Mouse (Mus musculus) liver, adult (tissue): ENCODE results near the gene Prkg1.

ENCODE experiments used
- GATA4 ChIP-seq: IDR thresholded peaks from 2 replicates; pipeline ENCODE4 v1.6.1; 2014; ENCODE audit warnings: mild to moderate bottlenecking, low read length; ENCODE audit not compliant: insufficient replicate concordance

Prkg1 gene

GRCm38 (mm10) chr19:31764801-31765340, at the start of gene Prkg1:
Gene Prkg1 (minus strand): TSS chr19:31765033.
- TF ChIP-seq GATA4 = no peak

- no peak for TF ChIP-seq GATA4
These were observed 48.3 kb upstream of the Prkg1 start for GRCm38 (mm10) chr19:31813087-31813486.

GRCm38 (mm10) chr19:31811371-31811770, 46.5 kb upstream of the Prkg1 start:
- TF ChIP-seq GATA4 = no peak

GRCm38 (mm10) chr19:31805391-31805790, 40.6 kb upstream of the Prkg1 start:
- no peak for TF ChIP-seq GATA4

- TF ChIP-seq GATA4 = no peak
These were observed 30.7 kb upstream of the Prkg1 start for GRCm38 (mm10) chr19:31795485-31796046.

GRCm38 (mm10) chr19:31791724-31792123, 26.9 kb upstream of the Prkg1 start:
- no peak for TF ChIP-seq GATA4

- TF ChIP-seq GATA4 = no peak
These were observed 16.7 kb upstream of the Prkg1 start for GRCm38 (mm10) chr19:31781521-31782018.

GRCm38 (mm10) chr19:31781077-31781476, 16.2 kb upstream of the Prkg1 start:
- TF ChIP-seq GATA4 = no peak

GRCm38 (mm10) chr19:31780222-31780621, 15.4 kb upstream of the Prkg1 start:
- no peak for TF ChIP-seq GATA4

- no peak for TF ChIP-seq GATA4
These were observed 14.2 kb upstream of the Prkg1 start for GRCm38 (mm10) chr19:31779021-31779420.

- TF ChIP-seq GATA4 = no peak
These were observed 2.2 kb upstream of the Prkg1 start for GRCm38 (mm10) chr19:31767004-31767403.

- TF ChIP-seq GATA4 = no peak
These were observed 618 bp upstream of the Prkg1 start for GRCm38 (mm10) chr19:31765451-31765850.

- no peak for TF ChIP-seq GATA4
These were observed 657 bp downstream of the Prkg1 start for GRCm38 (mm10) chr19:31763951-31764800.

GRCm38 (mm10) chr19:31763246-31763821, 1.5 kb downstream of the Prkg1 start:
- TF ChIP-seq GATA4 = no peak

- no peak for TF ChIP-seq GATA4
These were observed 2.2 kb downstream of the Prkg1 start for GRCm38 (mm10) chr19:31762411-31763245.
